Mouse (Mus musculus) ES-Bruce4 (cell line): ENCODE measurements around the gene Ahdc1.

Source experiments
- CTCF ChIP-seq: IDR thresholded peaks from one replicate; pipeline ENCODE4 v1.8.1; 2011; ENCODE audit warnings: low read depth, low read length
- EP300 ChIP-seq: IDR thresholded peaks from 2 replicates; pipeline ENCODE4 v1.6.1; 2011; ENCODE audit warnings: low read depth, low read length; ENCODE audit not compliant: insufficient read depth
- POLR2A ChIP-seq: IDR thresholded peaks from one replicate; pipeline ENCODE4 v1.8.1; 2011; ENCODE audit warnings: low read length; ENCODE audit not compliant: insufficient read depth

- TF ChIP-seq POLR2A (no peak), CTCF (no peak), EP300 (no peak)
Measured at GRCm38 (mm10) chr4:133051550-133051865, 40.4 kb downstream of the Ahdc1 start.
